Mouse (Mus musculus) small intestine, adult 2 months (tissue): ENCODE data around the gene Tmtc1. TPM values are rescaled to one million over a fixed set of nuclear protein-coding genes. Genes with fewer than 3 reads are reported as not detected.

ENCODE experiments used
- H3K27ac ChIP-seq: fragments of 200-500 bp; 2 replicates; pipeline ENCODE4 v1.5.1; 2012; ENCODE audit warnings: low read depth, low read length, control low read depth, inconsistent platforms; ENCODE audit not compliant: insufficient read depth
- H3K27me3 ChIP-seq: fragments of 200-500 bp; 2 replicates; pipeline ENCODE4 v1.6.1; 2012; ENCODE audit warnings: mild to moderate bottlenecking, moderate library complexity, low read length, inconsistent platforms; ENCODE audit not compliant: control insufficient read depth, insufficient read depth
- H3K36me3 ChIP-seq: fragments of 200-500 bp; 2 replicates; pipeline ENCODE4 v1.6.1; 2012; ENCODE audit warnings: mild to moderate bottlenecking, low read length, control low read depth, inconsistent platforms; ENCODE audit not compliant: control insufficient read depth, insufficient read depth
- H3K4me1 ChIP-seq: fragments of 200-500 bp; 2 replicates; pipeline ENCODE4 v1.6.1; 2012; ENCODE audit warnings: low read length, inconsistent platforms, mixed read lengths; ENCODE audit not compliant: control insufficient read depth, insufficient read depth, insufficient read length
- H3K4me3 ChIP-seq: fragments of 200-500 bp; 2 replicates; pipeline ENCODE4 v1.5.1; 2012; ENCODE audit warnings: low read depth, mild to moderate bottlenecking, control low read depth, inconsistent platforms, low read length, moderate library complexity
- CTCF ChIP-seq: fragments of 200-500 bp; IDR thresholded peaks from 2 replicates; pipeline ENCODE4 v1.5.1; 2012; ENCODE audit warnings: low read depth, mild to moderate bottlenecking, control low read depth, inconsistent platforms, low read length, moderate library complexity, mixed read lengths; ENCODE audit not compliant: insufficient replicate concordance, insufficient read length; ENCODE audit errors: extremely low read depth
- POLR2A ChIP-seq: fragments of 200-500 bp; IDR thresholded peaks from 2 replicates; pipeline ENCODE4 v1.6.1; 2012; ENCODE audit warnings: low read depth, mild to moderate bottlenecking, control low read depth, inconsistent platforms, low read length, moderate library complexity
- WGBS: fragments of 180-500 bp; shearing (Covaris S2); methylation state at CpG from one replicate; pipeline ENCODE4 v1.1.7; 2018; 5-methylcytosine and 5-hydroxymethylcytosine counted together
- polyA plus RNA-seq: library from polyadenylated mRNA; depleted of rRNA; stranded (reverse); fragments of >200 nt; gene quantifications from 2 replicates; pipeline ENCODE4 v1.2.3, GENCODE M21; 2012; rRNA removed

The Tmtc1 gene
- polyA plus RNA-seq, 1 experiment, result 6.4 TPM

DNA sequence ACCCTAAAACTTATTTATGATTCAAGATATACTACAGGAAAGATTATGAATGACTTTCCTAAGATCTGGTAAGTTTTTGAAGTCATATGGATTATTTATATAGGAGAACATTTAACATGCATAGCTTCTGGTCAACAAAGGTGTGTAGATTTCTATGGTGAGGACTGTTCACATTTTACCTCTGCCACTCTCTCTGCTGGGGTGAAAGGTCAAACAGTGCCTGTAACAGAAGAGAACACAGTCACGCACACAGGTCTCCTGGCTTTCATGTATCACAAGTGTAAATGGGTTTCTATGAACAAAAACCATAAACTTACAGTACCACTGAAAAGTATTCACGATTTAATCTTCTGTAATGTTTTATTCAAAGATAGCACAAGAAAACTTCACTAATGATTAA is 245.0 kb downstream of the Tmtc1 start:
- no peak overlapping the region for H3K27ac ChIP-seq
- no peak overlapping the region for H3K4me3 ChIP-seq
- 38% methylated on average over 2 of the region's 2 CpGs for WGBS
- peaks cover 55% of the 10 kb centered on the region for H3K36me3 ChIP-seq
- H3K27me3 ChIP-seq, result no peaks in the 10 kb centered on the region
- H3K4me1 ChIP-seq, result peaks cover 2% of the 10 kb centered on the region; the same call in 1 of the 2 replicates
- TF ChIP-seq CTCF (no peak), POLR2A (no peak)

DNA sequence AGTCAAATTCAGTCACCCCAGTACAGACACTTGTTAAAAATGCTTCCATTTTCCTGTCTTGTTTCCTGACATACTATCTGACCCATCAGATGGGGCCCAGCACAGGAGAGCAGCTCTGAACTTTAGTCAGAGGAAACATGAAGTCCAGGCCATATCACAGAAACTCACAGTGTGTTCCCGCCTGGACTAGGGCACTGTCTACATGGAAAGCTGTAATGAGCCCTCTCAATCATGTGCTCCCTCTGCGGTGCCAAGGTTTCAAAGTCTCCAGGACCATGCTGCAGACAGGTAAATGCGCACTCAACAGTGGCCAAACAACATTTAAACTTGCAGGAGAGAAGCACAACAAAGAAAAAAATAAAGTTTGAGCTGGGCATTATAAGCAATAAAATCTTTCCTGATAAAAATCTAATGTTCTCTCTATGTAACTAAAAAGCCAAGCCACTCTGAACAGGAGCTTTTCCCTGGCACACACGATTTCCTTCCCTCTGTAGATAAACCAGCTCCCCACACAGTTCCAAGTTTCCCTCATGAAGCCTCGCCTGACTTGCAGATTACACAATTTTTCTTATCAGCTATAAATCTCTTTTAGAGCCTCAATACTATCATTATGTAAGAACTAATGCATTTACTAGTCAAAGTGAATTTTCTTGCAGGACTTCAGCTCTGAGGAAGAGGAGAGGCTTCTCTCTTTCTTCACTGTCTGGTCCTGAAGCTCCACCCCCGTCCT is 250.1 kb downstream of the Tmtc1 start:
- no peak overlapping the region for H3K4me3 ChIP-seq
- H3K36me3 ChIP-seq, result peaks cover 43% of the 10 kb centered on the region
- H3K27ac ChIP-seq, result peak overlapping the region; percentile 86
- peaks cover 2% of the 10 kb centered on the region; the same call in 1 of the 2 replicates for H3K4me1 ChIP-seq
- TF ChIP-seq CTCF (no peak), POLR2A (no peak)
- H3K27me3 ChIP-seq, result no peaks in the 10 kb centered on the region
- 32% methylated on average over 6 of the region's 6 CpGs for WGBS

GRCm38 (mm10) chr6:148185694-148186093 is 258.5 kb downstream of the Tmtc1 start:
- Histone ChIP-seq H3K27ac (peak overlapping the region; percentile 95), H3K36me3 (peaks cover 53% of the 10 kb centered on the region)
- TF ChIP-seq POLR2A (no peak), CTCF (no peak)

More at GRCm38 (mm10) chr6:148185694-148186093, 258.5 kb downstream of the Tmtc1 start:
- Histone ChIP-seq H3K27me3 (no peaks in the 10 kb centered on the region), H3K4me3 (no peak overlapping the region), H3K4me1 (peaks cover 11% of the 10 kb centered on the region; the same call in 1 of the 2 replicates)
- WGBS, result 28% methylated on average over 1 of the region's 1 CpGs

Other genes with a start within 250 kb of the Tmtc1 start
- 7.8 and 13.1 TPM in 2 replicates for gene Ergic2, start 232.0 kb downstream of the Tmtc1 start, polyA plus RNA-seq